Mouse (Mus musculus) heart, adult 2 months (tissue): ENCODE results near the gene Hoxb3.

Experiments
- CTCF ChIP-seq: fragments of 200-600 bp; IDR thresholded peaks from 2 replicates; pipeline ENCODE4 v1.8.1; 2022; ENCODE audit warnings: antibody characterized with exemption, mild to moderate bottlenecking, moderate library complexity
- EP300 ChIP-seq: fragments of 200-500 bp; IDR thresholded peaks from 2 replicates; pipeline ENCODE4 v1.6.1; 2011; ENCODE audit warnings: low read depth, low read length, control low read depth; ENCODE audit not compliant: insufficient read depth
- POLR2A ChIP-seq: fragments of 200-500 bp; IDR thresholded peaks from 2 replicates; pipeline ENCODE4 v1.6.1; 2011; ENCODE audit warnings: mild to moderate bottlenecking, low read depth, low read length, control low read depth; ENCODE audit not compliant: insufficient read depth

GRCm38 (mm10) chr11:96317608-96318367 lies 5.3 kb upstream of the Hoxb3 start, which contains the start of gene Hoxb4:
- no peak for TF ChIP-seq CTCF
- TF ChIP-seq POLR2A = no peak
- TF ChIP-seq EP300 = no peak
